Mouse (Mus musculus) intestine, postnatal 0 days (tissue): Measurements from ENCODE around the gene Ier5. TPM values are rescaled to one million over a fixed set of nuclear protein-coding genes. Genes with fewer than 3 reads are reported as not detected.

Source experiments
- ATAC-seq: fragments of 200-750 bp; cut with Nextera tagmentation; 2 replicates; pipeline ENCODE4 v1.8.0; 2017; ENCODE audit warnings: mild to moderate bottlenecking, moderate TSS enrichment, moderate library complexity
- H3K27ac ChIP-seq: fragments of 300-500 bp; sonication (generic); 2 replicates; pipeline ENCODE4 v1.5.1; 2014; ENCODE audit warnings: mild to moderate bottlenecking, low read depth, low read length, moderate library complexity
- H3K27me3 ChIP-seq: fragments of 300-500 bp; sonication (generic); replicated peaks from 2 replicates; pipeline ENCODE4 v1.6.1; 2014; ENCODE audit warnings: low read length, mixed read lengths; ENCODE audit not compliant: control insufficient read depth, insufficient read depth
- H3K36me3 ChIP-seq: fragments of 300-500 bp; sonication (generic); 2 replicates; pipeline ENCODE4 v1.6.1; 2014; ENCODE audit warnings: mild to moderate bottlenecking, moderate library complexity; ENCODE audit not compliant: control insufficient read depth, insufficient read depth
- H3K4me1 ChIP-seq: fragments of 300-500 bp; sonication (generic); replicated peaks from 2 replicates; pipeline ENCODE4 v1.6.1; 2014; ENCODE audit warnings: antibody characterized with exemption, low read length, mixed read lengths; ENCODE audit not compliant: control insufficient read depth, insufficient read depth
- H3K4me2 ChIP-seq: fragments of 300-500 bp; sonication (generic); replicated peaks from 2 replicates; pipeline ENCODE4 v1.6.1; 2014; ENCODE audit warnings: low read depth, mild to moderate bottlenecking, moderate library complexity
- H3K4me3 ChIP-seq: fragments of 300-500 bp; sonication (generic); 2 replicates; pipeline ENCODE4 v1.5.1; 2014; ENCODE audit warnings: low read depth, low read length
- H3K9ac ChIP-seq: fragments of 300-500 bp; sonication (generic); 2 replicates; pipeline ENCODE4 v1.6.1; 2014; ENCODE audit warnings: mild to moderate bottlenecking, low read depth, low read length
- H3K9me3 ChIP-seq: fragments of 300-500 bp; sonication (generic); 2 replicates; pipeline ENCODE4 v1.6.1; 2016; ENCODE audit warnings: mixed run types; ENCODE audit not compliant: control insufficient read depth
- CTCF ChIP-seq: sonication (generic); IDR thresholded peaks from 2 replicates; pipeline ENCODE4 v1.5.1; 2016; ENCODE audit warnings: low read depth, mild to moderate bottlenecking, control low read depth, antibody characterized with exemption, moderate library complexity
- WGBS: fragments of 180-500 bp; shearing (Covaris S2); extraction: QIAGEN DNeasy Blood & Tissue Kit; methylation state at CpG from one replicate; pipeline ENCODE4 v1.1.7; 2014; 5-methylcytosine and 5-hydroxymethylcytosine counted together
- polyA plus RNA-seq: library from polyadenylated mRNA; unstranded; fragments of >200 nt; fragmentation: Nextera tagmentation; extraction: Ambion mirVana; gene quantifications from 2 replicates; pipeline ENCODE4 v1.2.1, GENCODE M21; 2015

Ier5 gene
- polyA plus RNA-seq: 6.1 and 6.8 TPM in 2 replicates

DNA sequence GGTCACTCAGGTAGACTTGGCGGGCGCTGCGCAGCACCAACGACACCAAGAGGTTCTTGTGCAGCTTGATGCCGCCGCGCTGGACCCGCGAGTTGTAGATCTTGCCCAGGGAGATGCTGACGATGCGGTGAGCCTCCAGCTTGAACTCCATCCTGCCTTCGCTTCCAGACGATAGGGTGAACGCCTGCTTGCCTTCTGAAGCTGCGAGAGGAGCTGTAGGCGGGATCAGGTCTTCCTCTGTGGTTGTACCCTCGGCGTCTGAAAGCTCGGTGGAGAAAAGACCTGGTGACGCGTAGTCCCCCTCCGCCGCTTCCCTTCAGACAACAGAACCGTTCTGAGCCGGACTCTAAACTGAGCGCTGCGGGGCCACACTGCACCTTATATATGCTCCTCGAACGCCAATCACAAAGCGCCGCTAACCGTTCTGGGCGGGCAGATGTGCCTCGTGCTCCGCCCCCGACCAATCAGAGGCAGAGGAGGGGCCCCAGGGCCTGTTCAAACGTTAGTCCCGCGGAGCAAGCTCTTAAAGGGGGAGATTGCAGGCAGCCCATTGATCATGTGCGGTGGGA, at the start of gene Ier5:
Ier5 (minus strand) TSS at position 357 of the 569 bp plus-strand sequence.
- no peak for TF ChIP-seq CTCF
- Histone ChIP-seq H3K4me1 (peaks cover 10% of the 10 kb centered on the region; the same call in 1 of the 2 replicates), H3K9ac (peak within 1 kb of the TSS; percentile 98), H3K27ac (peak within 1 kb of the TSS; percentile 91), H3K4me3 (peak within 1 kb of the TSS; percentile 100), H3K9me3 (no peaks in the 10 kb centered on the region), H3K4me2 (peak within 1 kb of the TSS; percentile 77), H3K27me3 (no peaks in the 10 kb centered on the region), H3K36me3 (no peaks in the 10 kb centered on the region)
- peak; percentile 97 for ATAC-seq
- WGBS: under 1% methylated on average over 40 of the region's 40 CpGs

- WGBS: 84% methylated on average over 2 of the region's 2 CpGs
- no peaks in the 10 kb centered on the region for H3K9me3 ChIP-seq
- no peaks in the 10 kb centered on the region for H3K4me1 ChIP-seq
- TF ChIP-seq CTCF: no peak
- no peak for ATAC-seq
- no peak overlapping the region for H3K9ac ChIP-seq
- H3K4me3 ChIP-seq: no peak overlapping the region
- no peak overlapping the region for H3K27ac ChIP-seq
- H3K27me3 ChIP-seq: no peaks in the 10 kb centered on the region
- no peaks in the 10 kb centered on the region for H3K36me3 ChIP-seq
- no peak overlapping the region for H3K4me2 ChIP-seq
Measured at GRCm38 (mm10) chr1:155147228-155147627, 47.8 kb upstream of the Ier5 start.

- ATAC-seq: peak; percentile 69
- H3K27me3 ChIP-seq: no peaks in the 10 kb centered on the region
- peak within 1 kb of the TSS; percentile 13 for H3K9ac ChIP-seq
- no peaks in the 10 kb centered on the region for H3K4me1 ChIP-seq
- H3K9me3 ChIP-seq: no peaks in the 10 kb centered on the region
- peak within 1 kb of the TSS; percentile 54; the same call in 1 of the 2 replicates for H3K27ac ChIP-seq
- TF ChIP-seq CTCF: no peak
- H3K4me2 ChIP-seq: peak within 1 kb of the TSS; percentile 60
- no peaks in the 10 kb centered on the region for H3K36me3 ChIP-seq
- 27% methylated on average over 8 of the region's 8 CpGs for WGBS
- H3K4me3 ChIP-seq: peak within 1 kb of the TSS; percentile 43
Measured at GRCm38 (mm10) chr1:155146572-155146980, 47.1 kb upstream of the Ier5 start, which contains the start of gene Mr1. Gene Mr1, minus strand, starts transcription at chr1:155146814.

DNA sequence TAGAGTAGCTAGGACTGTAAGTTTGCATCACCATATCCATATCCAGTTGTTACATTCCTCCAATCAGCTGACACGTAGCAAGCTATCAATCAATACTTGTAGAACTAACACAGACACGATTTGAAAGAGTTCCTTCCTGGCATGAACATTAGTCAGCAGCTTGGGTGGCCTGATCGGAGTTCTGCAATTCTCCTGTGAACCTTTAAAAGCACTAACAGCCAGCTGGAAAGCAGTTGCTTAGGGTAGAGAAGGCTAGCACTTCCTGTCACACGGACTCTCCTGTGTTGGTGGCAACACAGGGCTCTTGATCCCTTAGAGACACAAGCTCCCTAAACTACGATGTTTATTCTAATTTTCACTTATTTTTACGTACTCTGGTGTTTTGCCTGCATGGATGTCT, 46.2 kb upstream of the Ier5 start:
- H3K4me1 ChIP-seq: no peaks in the 10 kb centered on the region
- H3K36me3 ChIP-seq: no peaks in the 10 kb centered on the region
- no peak for TF ChIP-seq CTCF
- ATAC-seq: no peak
- H3K9me3 ChIP-seq: no peaks in the 10 kb centered on the region
- peak overlapping the region; percentile 60 for H3K4me2 ChIP-seq
- WGBS: 40% methylated on average over 6 of the region's 6 CpGs
- H3K4me3 ChIP-seq: peak overlapping the region; percentile 43
- H3K9ac ChIP-seq: peak overlapping the region; percentile 13; the same call in 1 of the 2 replicates
- H3K27me3 ChIP-seq: no peaks in the 10 kb centered on the region
- 0 out of 2 replicates have a peak overlapping the region, but pooled peaks have one; percentile 54 for H3K27ac ChIP-seq

- Histone ChIP-seq H3K9me3 (no peaks in the 10 kb centered on the region), H3K9ac (no peak overlapping the region), H3K4me2 (no peak overlapping the region), H3K27ac (no peak overlapping the region), H3K4me1 (no peaks in the 10 kb centered on the region), H3K36me3 (no peaks in the 10 kb centered on the region), H3K27me3 (no peaks in the 10 kb centered on the region), H3K4me3 (no peak overlapping the region)
- peak; percentile 84 for TF ChIP-seq CTCF
- WGBS: 51% methylated on average over 2 of the region's 2 CpGs
- no peak for ATAC-seq
Measured at GRCm38 (mm10) chr1:155140076-155140475, 40.6 kb upstream of the Ier5 start.

- no peaks in the 10 kb centered on the region for H3K9me3 ChIP-seq
- H3K9ac ChIP-seq: no peak overlapping the region
- no peak for TF ChIP-seq CTCF
- H3K4me2 ChIP-seq: no peak overlapping the region
- 0 out of 2 replicates have a peak, but pooled peaks have one; percentile 13 for ATAC-seq
- no peak overlapping the region for H3K27ac ChIP-seq
- no peaks in the 10 kb centered on the region for H3K36me3 ChIP-seq
- WGBS: 72% methylated on average over 7 of the region's 7 CpGs
- no peaks in the 10 kb centered on the region for H3K4me1 ChIP-seq
- H3K4me3 ChIP-seq: no peak overlapping the region
- no peaks in the 10 kb centered on the region for H3K27me3 ChIP-seq
Measured at GRCm38 (mm10) chr1:155138795-155139194, 39.4 kb upstream of the Ier5 start.
